Mouse (Mus musculus) neural tube, embryonic 14.5 days (tissue): ENCODE data around the gene Foxn4. TPM values are rescaled to one million over a fixed set of nuclear protein-coding genes. Genes with fewer than 3 reads are reported as not detected.

ENCODE experiments used
- ATAC-seq: fragments of 200-750 bp; cut with Nextera tagmentation; 2 replicates; pipeline ENCODE4 v1.8.0; 2017; ENCODE audit warnings: low read depth, mild to moderate bottlenecking, moderate TSS enrichment, moderate library complexity
- H3K27ac ChIP-seq: fragments of 300-500 bp; sonication (generic); 2 replicates; pipeline ENCODE4 v1.5.1; 2014; ENCODE audit warnings: low read depth, mild to moderate bottlenecking, control low read depth, low read length, moderate library complexity, mixed read lengths
- H3K27me3 ChIP-seq: fragments of 300-500 bp; sonication (generic); 2 replicates; pipeline ENCODE4 v1.6.1; 2014; ENCODE audit warnings: low read length; ENCODE audit not compliant: control insufficient read depth, insufficient read depth
- H3K36me3 ChIP-seq: fragments of 300-500 bp; sonication (generic); 2 replicates; pipeline ENCODE4 v1.6.1; 2014; ENCODE audit warnings: low read length, mixed read lengths; ENCODE audit not compliant: control insufficient read depth, insufficient read depth
- H3K4me1 ChIP-seq: fragments of 300-500 bp; sonication (generic); 2 replicates; pipeline ENCODE4 v1.6.1; 2014; ENCODE audit warnings: low read length; ENCODE audit not compliant: control insufficient read depth, insufficient read depth
- H3K4me2 ChIP-seq: fragments of 300-500 bp; sonication (generic); 2 replicates; pipeline ENCODE4 v1.6.1; 2014; ENCODE audit warnings: mild to moderate bottlenecking, low read depth, low read length, control low read depth
- H3K4me3 ChIP-seq: fragments of 300-500 bp; sonication (generic); 2 replicates; pipeline ENCODE4 v1.5.1; 2014; ENCODE audit warnings: low read depth, low read length, control low read depth, mixed read lengths
- H3K9ac ChIP-seq: fragments of 300-500 bp; sonication (generic); replicated peaks from 2 replicates; pipeline ENCODE4 v1.6.1; 2014; ENCODE audit warnings: low read depth, mild to moderate bottlenecking, control low read depth, low read length, mixed read lengths
- H3K9me3 ChIP-seq: fragments of 300-500 bp; sonication (generic); 2 replicates; pipeline ENCODE4 v1.6.1; 2016; ENCODE audit warnings: low read length; ENCODE audit not compliant: control insufficient read depth
- WGBS: fragments of 180-500 bp; shearing (Covaris S2); extraction: QIAGEN DNeasy Blood & Tissue Kit; methylation state at CpG from one replicate; pipeline ENCODE4 v1.1.7; 2014; 5-methylcytosine and 5-hydroxymethylcytosine counted together
- polyA plus RNA-seq: library from polyadenylated mRNA; unstranded; fragments of >200 nt; fragmentation: Nextera tagmentation; extraction: Ambion mirVana; gene quantifications from 2 replicates; pipeline ENCODE4 v1.2.1, GENCODE M21; 2014

Gene Foxn4
- polyA plus RNA-seq, 1 experiment from 2014 or later: not detected

DNA sequence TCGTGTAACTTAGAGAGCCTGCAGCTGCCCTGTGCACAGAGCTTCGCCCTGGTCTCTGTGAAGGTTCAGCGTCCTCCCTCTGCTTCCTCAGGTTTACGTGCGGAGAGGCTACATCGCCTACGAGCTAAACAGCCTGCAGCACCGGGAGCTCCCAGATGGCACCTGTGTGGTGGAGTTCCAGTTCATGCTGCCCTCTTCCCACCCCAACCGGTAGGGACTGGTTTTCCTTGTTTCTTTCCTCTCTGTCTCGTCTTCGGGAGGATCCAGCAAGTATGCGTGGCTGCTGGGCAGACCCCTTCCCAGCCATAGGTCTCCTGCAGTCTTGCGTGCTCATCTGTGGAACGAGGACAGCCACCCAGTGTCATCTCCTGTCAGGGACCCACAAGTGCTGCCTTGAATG, 54.8 kb downstream of the Foxn4 start:
- ATAC-seq: no peak
- no peaks in the 10 kb centered on the region for H3K9me3 ChIP-seq
- 89% methylated on average over 14 of the region's 14 CpGs for WGBS
- no peaks in the 10 kb centered on the region for H3K27me3 ChIP-seq
- H3K4me1 ChIP-seq: no peaks in the 10 kb centered on the region
- H3K27ac ChIP-seq: no peak overlapping the region
- H3K4me2 ChIP-seq: no peak overlapping the region
- no peak overlapping the region for H3K4me3 ChIP-seq
- no peaks in the 10 kb centered on the region for H3K36me3 ChIP-seq
- H3K9ac ChIP-seq: no peak overlapping the region

DNA sequence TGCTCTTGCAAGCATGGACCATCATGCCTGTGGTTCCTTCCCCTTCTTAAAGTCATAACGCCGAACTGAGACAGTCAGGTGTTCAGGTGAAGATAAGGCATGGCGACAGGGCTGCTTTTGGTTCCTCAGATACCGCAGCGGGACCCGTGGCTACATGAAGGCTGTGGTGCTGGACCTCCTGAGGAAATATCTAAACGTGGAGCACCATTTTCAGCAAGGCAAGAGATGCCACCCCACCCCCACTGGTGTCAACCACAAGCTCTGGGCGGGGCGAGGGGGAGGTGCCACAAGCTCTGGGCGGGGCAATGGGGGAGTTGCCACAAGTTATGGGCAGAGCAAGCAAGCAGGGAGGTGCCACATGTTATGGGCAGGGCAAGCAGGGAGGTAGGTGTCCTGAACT, 60.4 kb downstream of the Foxn4 start:
- no peak overlapping the region for H3K4me3 ChIP-seq
- no peaks in the 10 kb centered on the region for H3K27me3 ChIP-seq
- H3K9me3 ChIP-seq: no peaks in the 10 kb centered on the region
- ATAC-seq: no peak
- H3K27ac ChIP-seq: no peak overlapping the region
- 72% methylated on average over 10 of the region's 10 CpGs for WGBS
- no peaks in the 10 kb centered on the region for H3K4me1 ChIP-seq
- no peaks in the 10 kb centered on the region for H3K36me3 ChIP-seq
- no peak overlapping the region for H3K4me2 ChIP-seq
- no peak overlapping the region for H3K9ac ChIP-seq

DNA sequence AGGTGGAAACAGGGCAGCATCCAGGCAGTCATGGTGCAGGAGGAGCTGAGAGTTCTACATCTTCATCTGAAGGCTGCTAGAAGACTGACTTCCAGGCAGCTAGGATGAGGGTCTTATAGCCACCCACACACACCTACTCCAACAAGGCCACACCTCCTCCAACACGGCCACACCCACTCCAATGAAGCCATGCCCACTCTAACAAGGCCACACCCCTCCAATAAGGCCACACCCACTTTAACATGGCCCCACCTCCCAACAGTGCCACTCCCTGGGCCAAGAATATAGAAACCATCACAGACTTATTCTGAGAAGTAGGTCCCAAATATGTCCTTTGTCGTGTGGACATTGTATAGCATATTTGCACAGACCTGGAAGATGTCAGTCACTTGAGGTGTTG, 67.4 kb downstream of the Foxn4 start:
- Histone ChIP-seq H3K4me2 (no peak overlapping the region), H3K9ac (no peak overlapping the region), H3K27ac (no peak overlapping the region), H3K4me1 (no peaks in the 10 kb centered on the region), H3K36me3 (no peaks in the 10 kb centered on the region), H3K9me3 (no peaks in the 10 kb centered on the region), H3K4me3 (no peak overlapping the region), H3K27me3 (no peaks in the 10 kb centered on the region)
- WGBS: 91% methylated on average over 2 of the region's 2 CpGs
- no peak for ATAC-seq

Other genes with a start within 250 kb of the Foxn4 start
- 16.9 and 17.6 TPM in 2 replicates for gene Usp30, start 208.3 kb downstream of the Foxn4 start, polyA plus RNA-seq
- gene Svop, start 182.2 kb downstream of the Foxn4 start, polyA plus RNA-seq: 80.0 and 80.3 TPM in 2 replicates
- 8.2 TPM in 2 replicates for gene Alkbh2, start 145.6 kb downstream of the Foxn4 start, polyA plus RNA-seq
- 4.1 and 4.8 TPM in 2 replicates for gene Ung, start 143.4 kb downstream of the Foxn4 start, polyA plus RNA-seq
- gene Acacb, start 127.3 kb downstream of the Foxn4 start, polyA plus RNA-seq: 3.2 and 4.8 TPM in 2 replicates
- 0.75 and 0.88 TPM in 2 replicates for gene Myo1h, start 15.4 kb upstream of the Foxn4 start, polyA plus RNA-seq
- gene Kctd10, start 106.7 kb upstream of the Foxn4 start, polyA plus RNA-seq: 42.4 and 65.1 TPM in 2 replicates
- 46.7 and 53.3 TPM in 2 replicates for gene Ube3b, start 106.8 kb upstream of the Foxn4 start, polyA plus RNA-seq
- 31.5 and 31.8 TPM in 2 replicates for gene Mmab, start 170.3 kb upstream of the Foxn4 start, polyA plus RNA-seq
- 71.9 and 78.7 TPM in 2 replicates for gene Mvk, start 170.5 kb upstream of the Foxn4 start, polyA plus RNA-seq